Mouse (Mus musculus) adrenal gland, adult (tissue): ENCODE data around the gene Creb3.

Experiments
- DNase-seq, 2 experiments: peaks; one replicate each; pipeline ENCODE4 v3.0.0; 2022 to 2023; ENCODE audit warnings: low spot score in 1 of 2; ENCODE audit not compliant: inconsistent age in 2 of 2

The Creb3 gene

DNA sequence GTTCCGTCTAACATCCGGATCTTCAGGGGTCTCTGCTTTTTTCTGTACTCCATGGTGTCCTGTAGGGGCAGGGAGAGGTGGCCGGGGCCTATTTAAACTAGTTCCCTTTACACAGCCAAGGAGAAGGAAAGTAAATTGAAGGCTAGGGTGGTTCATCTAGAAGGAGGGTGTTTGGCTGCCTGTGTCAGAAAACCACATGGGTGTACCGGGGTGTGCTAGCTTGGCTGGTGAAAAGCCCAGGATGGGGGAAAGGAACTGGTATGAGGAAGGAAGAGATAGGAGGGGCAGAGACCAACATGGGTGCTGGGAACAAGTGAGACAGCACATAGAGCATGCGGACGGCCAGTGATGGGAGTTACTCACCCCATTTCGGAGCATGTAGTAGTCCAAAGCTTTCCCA, 6.2 kb upstream of the Creb3 start:
- DNase-seq = no peak

DNA sequence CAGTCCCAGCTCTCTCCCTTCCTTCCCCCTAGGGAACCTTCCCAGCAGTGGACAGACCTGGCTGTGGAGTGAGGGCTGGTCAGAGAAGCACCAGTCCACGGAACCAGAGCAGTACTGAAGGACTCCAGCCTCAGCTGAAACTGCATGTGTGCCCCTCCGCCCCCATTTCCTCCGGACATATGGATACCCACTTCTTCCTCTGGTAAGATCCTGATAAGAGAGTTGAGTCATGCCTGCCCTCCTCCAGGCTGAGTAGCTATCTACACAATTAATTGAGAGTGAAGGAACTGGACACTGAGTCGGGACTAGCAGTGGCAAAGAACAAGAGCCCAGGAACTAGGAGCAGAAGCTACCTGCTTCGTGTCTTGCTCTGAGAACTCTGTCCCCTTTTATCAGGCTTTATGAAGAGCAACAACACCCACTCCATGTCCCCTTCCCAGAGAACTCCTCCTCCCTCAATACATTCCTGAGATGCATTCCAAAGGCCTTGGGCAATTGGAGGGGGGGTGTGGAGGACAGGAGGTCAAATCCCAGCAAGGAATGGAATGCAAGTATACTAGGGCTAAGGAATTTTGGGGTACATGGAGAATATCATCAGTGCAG, 4.0 kb upstream of the Creb3 start:
- DNase-seq = peak; percentile 50 to 81

DNA sequence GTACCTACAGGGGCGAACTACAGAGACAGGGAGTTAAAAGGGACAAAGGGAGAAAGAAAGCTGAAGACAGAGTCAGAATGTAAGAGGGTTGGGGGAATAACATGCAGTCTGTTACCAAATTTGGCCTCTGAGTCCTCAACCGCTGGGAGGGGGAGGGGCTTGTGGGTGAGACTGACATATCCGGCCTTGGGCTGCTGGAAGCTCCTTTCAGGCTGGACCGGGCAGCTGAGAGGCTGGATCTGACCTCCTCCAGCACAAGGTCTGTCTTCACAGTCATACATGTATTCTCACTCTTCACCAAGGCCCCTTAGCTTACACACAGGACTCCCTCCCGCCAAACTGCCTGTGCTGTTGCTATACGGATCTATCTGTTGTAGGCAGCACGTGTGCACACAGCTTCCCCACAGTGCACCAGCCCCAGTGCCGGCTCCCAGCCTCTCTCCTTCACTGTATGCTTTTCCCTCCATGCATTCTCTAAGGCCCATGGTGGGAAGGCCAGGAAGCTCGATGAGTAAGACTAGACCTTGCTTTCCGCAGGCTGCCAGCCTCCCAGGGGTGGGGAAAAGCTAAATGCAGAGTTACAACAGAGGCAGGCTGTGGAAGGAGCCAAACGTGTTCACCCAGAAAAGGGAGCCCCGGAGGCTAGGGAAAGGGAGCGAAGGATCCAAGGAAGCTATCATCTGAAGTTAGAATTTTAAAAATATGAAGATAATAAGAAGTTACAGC, 3.3 kb upstream of the Creb3 start:
- DNase-seq = peak; percentile 87 to 94

DNA sequence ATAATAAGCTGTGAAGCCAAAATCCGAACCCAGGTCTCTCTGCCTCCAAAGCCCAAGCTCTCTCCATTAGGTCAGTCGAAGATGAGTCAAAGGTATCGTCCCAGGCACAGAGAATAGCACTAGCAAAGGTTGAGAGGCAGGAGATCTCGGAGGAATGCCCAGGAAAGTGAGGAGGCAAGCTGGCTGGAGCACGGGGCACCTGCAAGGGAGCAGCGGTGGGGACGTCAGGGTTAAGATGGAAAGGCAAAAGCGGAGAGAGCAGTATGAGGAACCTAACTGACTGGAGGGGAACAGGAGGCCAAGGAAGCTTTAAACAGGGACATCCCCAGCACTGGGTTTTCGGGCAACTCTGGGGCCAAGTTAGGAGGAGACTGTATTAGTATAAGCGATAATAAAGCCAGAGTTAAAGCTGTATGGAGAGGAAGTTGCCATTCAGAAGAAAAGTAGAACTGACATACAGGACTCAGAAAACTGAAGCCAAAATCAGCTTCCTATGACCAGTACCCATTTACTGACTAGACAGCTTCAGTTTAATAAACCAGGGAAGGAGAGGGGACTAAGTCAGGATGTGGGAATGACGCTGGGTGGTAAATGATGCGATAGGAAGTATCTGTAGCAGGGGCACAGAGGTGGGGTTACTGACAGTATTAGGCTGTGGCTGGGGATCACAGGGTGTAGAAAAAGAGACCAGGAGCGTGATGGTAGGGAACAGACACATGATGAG, 2.5 kb upstream of the Creb3 start:
- peak in 1 of 2 experiments; percentile 78 for DNase-seq

DNA sequence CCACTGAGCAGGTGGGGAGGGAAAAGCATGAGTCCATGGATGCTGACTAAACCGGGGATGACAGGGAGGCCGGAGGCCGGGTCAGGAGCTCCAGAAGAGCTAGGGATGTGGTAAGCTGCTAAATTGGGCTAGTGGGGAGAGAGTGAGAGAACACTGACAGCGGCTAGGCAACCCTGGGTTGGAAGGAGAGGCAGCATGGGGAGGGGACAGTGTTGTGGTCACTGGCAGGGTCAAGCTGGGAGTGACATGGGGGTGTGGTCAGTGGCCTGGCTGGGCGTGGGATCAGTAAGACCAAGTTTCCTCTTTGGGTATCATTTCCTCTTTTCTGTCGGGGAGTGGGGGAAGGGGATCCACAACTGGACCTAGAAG, 1.9 kb upstream of the Creb3 start:
- DNase-seq = peak; percentile 77 to 87

DNA sequence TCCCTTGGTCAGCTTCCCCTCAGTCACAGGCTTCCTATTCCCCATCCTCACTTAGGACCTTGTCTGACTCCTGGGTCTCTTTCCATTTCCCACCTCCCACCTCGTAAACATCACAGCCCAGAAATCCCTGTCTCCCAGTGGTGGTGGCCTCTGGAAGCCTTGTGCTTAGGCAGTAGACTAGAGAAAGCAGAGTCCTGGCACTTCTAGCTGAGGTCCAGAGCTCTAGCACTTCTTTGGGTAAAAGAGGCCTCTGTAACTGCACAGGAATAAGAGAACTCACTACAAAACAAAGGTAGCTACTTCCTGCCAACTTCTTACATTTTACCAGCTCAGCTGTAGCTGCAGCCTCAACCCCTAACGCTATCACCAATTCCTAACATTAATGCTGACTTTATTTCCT, 1.2 kb upstream of the Creb3 start:
- peak in 1 of 2 experiments; percentile 73 for DNase-seq

DNA sequence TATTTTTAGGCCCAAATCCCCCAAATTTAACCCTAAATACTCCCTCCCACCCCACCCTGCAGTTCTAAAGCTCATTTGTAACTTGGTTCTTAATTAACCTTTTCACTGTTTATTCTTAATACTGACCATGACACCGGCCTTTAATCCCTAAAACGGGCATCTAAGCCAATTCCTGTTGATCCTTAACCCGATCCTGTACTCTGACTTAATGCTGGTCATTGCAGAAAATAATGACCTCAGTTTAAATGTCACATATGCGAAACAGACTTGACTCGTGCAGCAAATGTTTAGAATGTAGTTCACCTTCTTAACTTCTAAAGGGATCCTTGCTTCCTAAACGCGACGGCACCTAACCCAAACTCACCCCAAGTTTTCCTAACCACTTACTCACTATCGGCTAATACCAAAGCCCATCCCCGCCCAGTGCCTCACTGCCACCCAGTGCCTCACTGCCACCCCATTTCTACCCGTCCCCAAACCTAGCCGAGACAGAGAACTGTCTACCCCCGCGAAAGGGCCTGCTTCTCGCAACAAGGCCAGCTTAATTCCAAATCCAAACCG, 616 bp upstream of the Creb3 start:
- DNase-seq = no peak

DNA sequence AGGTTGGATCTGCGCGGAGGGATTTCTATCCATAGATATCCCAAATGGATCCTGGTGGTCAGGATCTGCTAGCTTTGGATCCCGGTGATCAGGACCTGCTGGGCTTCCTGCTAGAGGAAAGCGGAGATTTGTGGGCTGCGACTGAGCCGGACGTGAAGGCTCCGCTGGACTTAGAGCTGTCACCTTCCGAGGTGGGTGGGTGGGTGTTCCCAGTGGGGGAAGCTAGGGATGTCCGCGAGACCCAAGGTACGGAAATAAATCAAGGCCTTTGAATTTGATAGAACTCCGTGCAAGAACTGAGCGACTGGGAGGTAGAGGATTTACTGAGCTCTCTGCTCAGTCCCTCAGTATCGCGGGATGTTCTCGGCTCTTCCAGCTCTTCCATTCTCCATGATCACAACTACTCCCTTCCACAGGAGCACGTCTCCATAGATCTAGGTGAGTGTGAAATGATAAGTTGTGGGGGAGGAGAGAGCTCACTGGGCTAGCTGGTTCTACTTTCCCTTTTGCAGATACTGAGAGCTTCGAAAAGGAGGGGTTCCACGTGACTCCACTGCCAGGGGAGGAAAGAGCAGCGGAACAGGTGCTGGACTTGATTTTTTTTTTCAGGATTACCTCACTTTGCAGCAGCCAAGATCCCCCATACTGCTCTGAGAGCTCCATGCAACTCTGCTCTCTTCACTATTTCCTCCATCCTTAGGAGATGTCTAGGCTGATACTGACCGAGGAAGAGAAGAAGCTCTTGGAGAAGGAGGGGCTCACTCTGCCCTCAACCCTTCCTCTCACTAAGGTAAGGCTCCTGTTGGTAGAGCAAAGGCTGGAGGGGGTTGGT, 853 bp downstream of the Creb3 start:
- DNase-seq = peak; percentile 48 to 72

DNA sequence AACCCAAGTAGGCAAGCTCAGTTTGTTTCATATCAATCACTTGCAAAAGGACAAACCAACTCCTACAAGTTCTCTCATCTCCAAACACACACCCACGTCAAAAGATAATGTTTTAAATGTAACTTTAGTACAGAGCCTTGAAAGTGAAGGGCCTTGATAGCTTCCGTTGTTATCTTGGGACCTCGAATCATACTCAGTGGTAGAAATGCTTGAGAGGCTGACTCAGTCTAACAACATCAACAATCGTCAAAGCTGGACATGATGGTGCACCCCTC, 1.4 kb downstream of the Creb3 start:
- peak in 1 of 2 experiments; percentile 71 for DNase-seq

DNA sequence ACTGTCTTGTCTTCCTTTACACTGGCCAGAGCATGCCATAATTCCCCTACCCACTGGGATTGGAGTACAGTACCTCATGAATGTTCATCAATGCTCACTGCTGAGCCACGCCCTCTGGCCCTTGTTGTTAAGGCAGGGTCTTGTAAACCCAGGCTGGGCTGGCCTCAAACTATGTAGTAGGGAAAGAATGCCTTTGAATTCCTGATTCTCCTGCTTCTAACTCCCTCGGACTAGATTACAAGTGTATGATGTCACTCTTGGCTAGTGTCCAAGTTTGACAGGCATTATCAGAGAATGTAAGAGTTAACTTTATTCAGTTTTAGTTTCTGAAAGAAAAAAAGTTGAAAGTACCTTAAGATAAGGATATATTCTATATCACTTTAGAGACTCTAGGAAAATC, 2.1 kb downstream of the Creb3 start:
- DNase-seq = peak in 1 of 2 experiments; percentile 68

DNA sequence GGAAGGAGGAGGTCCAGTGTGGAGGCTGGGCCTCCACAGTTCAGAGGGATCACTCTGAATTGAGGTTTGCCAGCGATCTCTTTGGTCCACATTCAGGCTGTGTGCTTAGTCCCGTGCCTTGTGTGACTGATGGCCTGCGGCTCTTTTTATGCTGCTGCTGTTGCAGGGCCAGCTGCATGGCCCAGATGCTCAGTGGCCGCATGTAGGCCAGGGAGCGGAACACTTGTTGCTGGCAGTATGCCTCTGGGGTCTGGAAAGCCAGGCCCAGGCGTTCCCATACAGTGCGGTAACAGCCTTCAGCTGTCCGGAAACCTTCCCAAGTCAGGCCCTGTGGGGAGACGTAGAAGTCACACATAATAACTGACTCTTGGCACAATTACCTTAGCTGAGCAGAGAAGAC, 5.0 kb downstream of the Creb3 start:
- no peak for DNase-seq

DNA sequence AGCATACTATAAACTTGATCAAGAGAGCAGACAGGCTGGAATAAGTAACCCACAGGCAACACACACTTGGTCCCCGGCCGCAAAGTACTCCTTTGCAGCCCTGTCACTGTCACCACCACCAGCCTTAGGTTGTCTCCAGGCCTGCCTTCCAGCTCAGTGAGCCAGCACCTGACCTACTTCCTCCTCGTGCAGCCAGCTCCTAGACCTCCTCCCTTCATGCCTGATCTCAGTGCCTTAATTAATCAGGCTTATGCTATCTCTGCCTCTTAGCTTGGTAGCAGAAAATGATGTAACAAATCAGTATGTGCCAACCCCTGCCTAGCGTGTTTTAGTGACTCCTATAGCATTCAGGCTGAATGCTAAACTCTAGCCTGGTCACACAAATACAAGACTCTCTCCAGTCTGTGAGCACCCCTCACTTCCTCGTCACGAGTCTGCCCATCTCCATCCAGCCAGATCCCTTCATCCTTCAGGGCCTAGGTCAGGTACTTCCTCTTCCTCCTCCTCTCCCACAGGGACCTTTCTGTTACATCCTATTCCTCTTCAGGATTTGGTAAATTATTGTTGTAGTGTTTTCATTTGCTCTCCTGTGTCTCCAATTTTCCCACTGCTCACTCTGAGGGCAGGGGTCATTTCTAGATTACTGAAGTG, 9.4 kb downstream of the Creb3 start:
- DNase-seq = no peak

DNA sequence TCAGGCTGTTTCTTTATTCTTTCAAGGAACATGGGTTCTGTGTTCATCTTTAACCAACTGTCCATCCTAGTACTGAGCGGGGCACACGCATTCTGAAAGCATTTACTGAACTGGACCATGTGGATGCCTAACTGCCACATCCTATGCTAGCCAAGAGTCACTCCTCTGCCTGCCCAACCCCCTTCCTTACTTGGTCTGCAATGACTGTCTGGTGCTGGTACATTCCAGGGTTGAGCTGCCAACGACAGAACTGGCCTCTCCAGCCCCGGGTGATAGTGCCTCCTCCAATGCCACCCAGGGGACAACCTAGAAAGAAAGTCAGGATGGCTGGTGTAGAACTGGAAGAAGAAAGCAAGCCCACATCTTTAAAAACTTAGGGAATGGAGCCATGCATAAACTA, 11.4 kb downstream of the Creb3 start:
- DNase-seq = no peak

DNA sequence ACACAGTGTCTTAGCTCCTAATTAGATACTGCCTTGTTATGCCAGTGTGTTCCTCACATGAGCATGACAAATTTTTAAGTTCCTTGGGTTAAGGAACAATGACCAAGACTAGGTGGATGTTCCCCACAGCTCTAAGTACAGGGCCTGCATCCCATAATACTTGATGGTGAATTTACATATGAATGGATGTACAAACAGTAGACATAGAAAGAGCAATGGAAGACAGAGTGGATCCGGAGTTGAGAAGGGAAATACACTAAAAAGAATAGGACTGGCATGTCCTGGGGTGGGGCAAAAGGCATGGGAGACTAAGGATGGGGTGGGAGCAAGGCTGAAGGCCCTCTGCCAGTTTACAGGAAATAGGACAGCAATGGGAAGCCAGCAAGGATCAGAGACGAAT, 13.2 kb downstream of the Creb3 start:
- no peak for DNase-seq

DNA sequence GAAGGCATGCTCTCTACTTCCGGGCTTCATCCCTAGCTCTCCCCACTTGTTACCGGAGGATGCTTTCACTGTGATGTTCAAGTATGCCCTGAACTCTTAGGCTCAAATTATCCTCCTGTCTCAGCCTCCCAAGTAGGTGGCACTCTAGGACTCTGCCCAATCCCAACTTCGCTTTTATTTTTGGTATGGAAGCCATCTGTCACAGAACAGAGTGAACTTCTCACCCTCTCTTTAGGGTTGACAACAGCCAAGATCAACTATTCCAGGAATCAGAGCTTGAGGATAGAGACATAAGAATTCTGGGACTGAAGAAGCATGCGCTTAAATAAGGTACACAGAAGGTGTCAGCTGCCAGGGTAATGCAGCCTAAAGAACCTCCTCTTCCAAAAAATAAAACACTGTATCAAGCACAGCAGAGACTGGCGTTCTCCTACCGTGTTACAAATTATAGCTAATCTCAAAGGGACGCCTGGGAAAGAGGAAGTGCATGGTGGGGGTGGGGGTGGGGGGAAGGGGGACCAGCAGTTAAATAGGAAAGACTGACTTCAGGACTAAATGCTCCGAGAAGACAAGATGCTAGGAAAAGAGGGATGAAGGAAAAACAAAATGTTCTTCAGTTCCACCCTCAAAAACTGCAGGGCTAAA, 15.2 kb downstream of the Creb3 start:
- DNase-seq = no peak

DNA sequence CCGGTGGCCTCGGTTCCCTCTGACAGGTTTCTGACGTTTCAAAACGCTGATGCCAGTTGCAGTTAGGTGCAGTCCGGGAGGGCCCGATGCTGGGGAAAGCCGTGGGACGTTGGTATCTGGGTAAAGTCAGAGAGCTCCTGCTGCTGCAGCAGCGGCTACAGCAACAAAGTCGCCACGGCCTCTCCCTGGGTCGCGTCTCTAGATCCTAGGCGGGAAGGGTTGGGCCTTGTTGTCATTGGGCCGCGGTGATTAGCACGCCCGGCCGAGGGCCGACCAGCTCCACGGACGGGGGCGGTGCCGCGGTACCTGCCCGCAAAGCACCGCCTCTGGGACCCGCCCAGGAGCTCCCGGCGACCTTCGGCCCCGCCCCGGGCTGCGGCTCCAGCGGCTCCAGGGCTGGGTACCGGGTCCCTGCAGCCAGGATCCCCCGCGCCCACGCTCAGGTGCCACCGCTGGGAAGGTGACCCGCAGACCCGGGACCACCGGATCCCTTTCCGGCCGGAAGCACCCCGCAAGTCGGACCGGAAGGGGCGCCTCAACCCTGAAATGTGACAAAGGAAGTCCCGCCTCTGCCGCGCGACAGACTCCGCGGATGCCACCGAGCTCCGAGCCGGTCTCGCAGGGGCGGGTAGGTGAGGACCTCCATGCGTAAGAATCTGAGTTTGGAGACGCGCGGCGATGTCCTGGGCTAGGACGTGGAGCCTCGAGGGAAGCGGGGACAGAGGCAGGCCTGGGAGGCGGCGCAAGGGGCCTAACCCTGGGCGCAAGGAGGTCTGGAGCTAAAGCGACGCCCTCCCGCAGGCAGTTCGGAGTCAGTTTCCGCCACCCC, 16.5 kb downstream of the Creb3 start, which contains the start of the genes Rgp1 and Gba2:
Rgp1 (plus strand) TSS at position 340 of the 829 bp plus-strand sequence.
Gba2 (minus strand) TSS at position 498 of the 829 bp plus-strand sequence.
- peak; percentile 94 to 98 for DNase-seq

DNA sequence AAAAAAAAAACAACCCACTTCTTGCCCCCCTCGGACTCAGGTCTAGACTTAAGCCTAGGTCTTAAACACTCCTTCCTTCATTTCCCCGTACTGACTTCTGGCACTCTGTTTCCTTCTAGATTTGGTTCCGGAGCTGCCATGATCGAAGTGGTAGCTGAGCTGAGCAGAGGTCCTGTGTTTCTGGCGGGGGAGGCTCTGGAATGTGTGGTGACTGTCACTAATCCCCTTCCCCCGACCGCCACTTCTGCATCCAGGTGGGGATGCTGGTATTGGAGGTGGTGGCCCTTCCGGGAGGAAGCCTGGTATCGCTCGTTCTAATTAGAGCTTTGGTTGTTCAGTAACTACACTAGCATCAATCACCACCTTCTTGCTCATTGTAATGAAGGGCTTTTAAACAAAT, 17.1 kb downstream of the Creb3 start:
- DNase-seq = peak in 1 of 2 experiments; percentile 64

DNA sequence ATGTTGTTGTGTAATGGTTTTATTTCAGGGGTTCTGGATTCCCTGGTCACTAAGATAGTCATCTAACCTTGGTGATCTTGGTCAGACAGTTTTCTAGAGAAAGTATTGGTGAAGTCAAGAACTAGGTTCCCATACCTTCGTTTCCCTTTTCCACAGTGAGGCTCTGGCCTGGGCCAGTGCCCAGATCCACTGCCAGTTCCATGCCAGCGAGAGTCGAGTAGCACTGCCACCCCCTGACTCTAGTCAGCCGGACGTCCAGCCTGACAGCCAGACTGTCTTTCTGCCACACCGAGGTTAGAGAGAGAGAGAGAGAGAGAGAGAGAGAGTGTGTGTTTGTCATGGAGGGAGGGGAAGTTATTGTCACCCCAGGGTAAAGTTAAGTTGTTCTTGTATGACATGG, 17.6 kb downstream of the Creb3 start:
- DNase-seq = peak in 1 of 2 experiments; percentile 33

DNA sequence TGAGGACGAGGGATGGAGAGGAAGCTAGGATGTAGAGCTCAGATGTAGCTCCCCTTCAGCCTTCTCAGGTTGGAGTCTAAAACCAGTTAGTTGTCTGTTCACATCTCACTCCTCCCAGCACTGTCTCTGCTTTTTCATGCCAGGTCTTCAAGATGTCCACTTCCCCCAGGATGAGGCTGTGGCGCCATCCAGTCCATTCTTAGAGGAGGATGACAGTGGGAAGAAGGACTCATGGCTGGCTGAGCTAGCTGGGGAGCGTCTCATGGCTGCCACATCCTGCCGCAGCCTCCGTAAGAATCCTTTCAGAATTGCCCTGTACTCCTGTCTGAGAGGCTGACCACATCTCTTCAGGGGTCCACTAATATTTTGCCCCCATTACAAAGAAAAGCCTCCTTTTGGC, 18.6 kb downstream of the Creb3 start:
- no peak for DNase-seq
